Mouse (Mus musculus): ENCODE results near the gene Sema4c. TPM values are rescaled to one million over a fixed set of nuclear protein-coding genes. Genes with fewer than 3 reads are reported as not detected.

Sema4c gene
- total and polyA plus RNA-seq, 3 experiments, result 0.19 to 1.4 TPM; not detected in 1

DNA sequence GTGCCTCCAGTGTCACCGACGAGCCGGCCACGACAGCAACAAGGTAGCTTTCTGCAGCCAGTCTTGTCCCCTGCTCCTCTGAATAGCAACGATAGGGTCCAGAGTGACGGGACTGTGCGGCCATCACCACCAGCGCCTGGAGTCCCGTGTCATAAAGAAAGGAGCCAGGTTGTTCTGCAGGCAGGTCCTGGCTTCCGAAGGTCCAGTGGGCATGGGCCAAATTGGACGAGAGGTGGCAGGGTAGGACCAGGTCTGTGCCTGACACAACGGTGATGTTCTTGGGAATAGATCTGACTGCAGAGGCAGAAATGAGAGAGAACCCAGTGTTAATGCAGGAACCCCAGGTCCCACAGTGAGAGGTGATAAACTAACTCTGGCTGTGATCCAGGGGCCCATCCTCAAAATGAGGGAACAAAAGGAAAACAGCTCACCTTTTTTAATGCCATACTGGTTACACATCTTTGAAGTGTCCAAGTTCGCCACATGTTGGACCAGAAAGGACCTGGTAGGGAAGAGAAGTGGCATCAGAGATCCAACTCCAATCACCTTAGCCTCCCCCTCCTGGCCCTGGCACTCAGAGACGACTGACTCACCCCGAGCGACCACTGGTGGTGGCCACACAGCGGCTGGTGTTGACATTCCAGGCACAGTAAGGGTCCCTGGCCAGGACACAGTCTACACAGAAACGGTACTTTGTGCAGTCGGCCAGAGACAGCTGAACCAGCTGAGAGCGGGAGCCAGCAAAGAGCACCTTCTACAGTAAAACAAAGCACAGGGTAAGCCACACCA, 7.9 kb downstream of the Sema4c start:
- no peak overlapping the region for H3K27ac ChIP-seq (ENCODE audit: control insufficient read depth, low read depth, low read length)
- H3K9me3 ChIP-seq (replicated peaks; ENCODE audit: insufficient read depth, low read length), result no peaks in the 10 kb centered on the region
- TF ChIP-seq ELF1 (IDR thresholded peaks at IDR 0.05; ENCODE audit: low read depth, low read length), result no peak
- TF ChIP-seq GABPA (IDR thresholded peaks at IDR 0.05; ENCODE audit: low read depth, low read length), result no peak
- no peak for TF ChIP-seq BHLHE40 (IDR thresholded peaks at IDR 0.05; ENCODE audit: borderline replicate concordance, low read depth, low read length)
- H3K4me1 ChIP-seq (ENCODE audit: control insufficient read depth in 1 of 2, insufficient read depth in 2 of 2, low read length in 2 of 2), result peaks cover 0 to 3% of the 10 kb centered on the region in 2 experiments; a peak in 3 of 4 replicates
- H3K9ac ChIP-seq (ENCODE audit: control insufficient read depth, low read depth, low read length, poor library complexity, severe bottlenecking), result no peak overlapping the region
- H3K4me3 ChIP-seq (ENCODE audit: control insufficient read depth in 1 of 2, insufficient read depth in 1 of 2, low read depth in 2 of 2, low read length in 2 of 2), result no peak overlapping the region
- H3K27me3 ChIP-seq (ENCODE audit: control insufficient read depth in 1 of 2, insufficient read depth in 2 of 2, low read length in 2 of 2), result no peaks in the 10 kb centered on the region
- peaks cover 3% of the 10 kb centered on the region; the same call in 1 of the 2 replicates for H3K79me2 ChIP-seq (ENCODE audit: control insufficient read depth, insufficient read depth, low read length, poor library complexity)
- H3K36me3 ChIP-seq (ENCODE audit: control insufficient read depth in 1 of 2, insufficient read depth in 2 of 2, low read length in 2 of 2), result no peaks in the 10 kb centered on the region
- no peak for DNase-seq (ENCODE audit: low read depth, low spot score)

DNA sequence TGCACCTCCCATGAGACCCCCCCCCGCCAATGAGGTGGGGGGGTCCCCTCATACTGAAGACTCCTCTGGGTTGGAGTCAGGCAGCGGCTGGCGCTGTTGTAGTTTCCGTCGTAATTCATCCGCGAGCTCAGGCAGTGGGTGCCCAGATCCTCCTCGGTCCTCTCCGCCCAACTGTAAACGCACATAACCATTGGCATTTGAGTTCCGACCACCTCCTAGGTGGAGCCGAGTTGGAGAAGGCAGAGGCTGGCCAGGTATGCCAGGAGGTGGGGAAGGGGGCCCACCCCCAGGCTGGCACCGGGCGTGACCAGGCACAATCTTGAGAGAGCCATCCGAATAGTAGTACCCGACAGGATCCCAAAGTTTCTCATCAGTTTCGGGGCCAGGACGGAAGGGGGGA, 8.7 kb downstream of the Sema4c start:
- H3K36me3 ChIP-seq (ENCODE audit: control insufficient read depth in 1 of 2, insufficient read depth in 2 of 2, low read length in 2 of 2), result no peaks in the 10 kb centered on the region
- no peak for DNase-seq (ENCODE audit: low read depth, low spot score)
- peaks cover 4% of the 10 kb centered on the region for H3K79me2 ChIP-seq (ENCODE audit: control insufficient read depth, insufficient read depth, low read length, poor library complexity)
- no peak overlapping the region for H3K9ac ChIP-seq (ENCODE audit: control insufficient read depth, low read depth, low read length, poor library complexity, severe bottlenecking)
- no peaks in the 10 kb centered on the region for H3K9me3 ChIP-seq (replicated peaks; ENCODE audit: insufficient read depth, low read length)
- no peak for TF ChIP-seq SIN3A (IDR thresholded peaks at IDR 0.05; ENCODE audit: low read length)
- TF ChIP-seq ELF1 (IDR thresholded peaks at IDR 0.05; ENCODE audit: low read depth, low read length), result no peak
- TF ChIP-seq GATA1 (IDR thresholded peaks at IDR 0.05; ENCODE audit: low read depth, low read length), result no peak
- TF ChIP-seq CTCF (IDR thresholded peaks at IDR 0.05 in 2 of 3, conservative IDR thresholded peaks at IDR 0.05 in 1 of 3; ENCODE audit: control insufficient read depth in 1 of 3, insufficient read depth in 1 of 3, low read depth in 2 of 3, low read length in 3 of 3, poor library complexity in 1 of 3, severe bottlenecking in 1 of 3), result no peak
- no peak for TF ChIP-seq POLR2AphosphoS5 (IDR thresholded peaks at IDR 0.05; ENCODE audit: borderline replicate concordance, low read depth, low read length)
- TF ChIP-seq RAD21 (IDR thresholded peaks at IDR 0.05; ENCODE audit: low read depth, low read length), result no peak
- TF ChIP-seq EP300 (IDR thresholded peaks at IDR 0.05; ENCODE audit: low read depth in 1 of 2, low read length in 2 of 2), result no peak
- no peak for TF ChIP-seq TAL1 (IDR thresholded peaks at IDR 0.05; ENCODE audit: low read length)
- TF ChIP-seq ZNF384 (IDR thresholded peaks at IDR 0.05; ENCODE audit: low read depth, low read length), result no peak
- no peak for TF ChIP-seq NRF1 (IDR thresholded peaks at IDR 0.05; ENCODE audit: insufficient read depth, low read depth, low read length, poor library complexity, severe bottlenecking)
- TF ChIP-seq HCFC1 (IDR thresholded peaks at IDR 0.05; ENCODE audit: low read depth, low read length), result no peak
- no peak for TF ChIP-seq ETS1 (IDR thresholded peaks at IDR 0.05; ENCODE audit: low read depth, low read length)
- no peak for TF ChIP-seq USF2 (IDR thresholded peaks at IDR 0.05; ENCODE audit: borderline replicate concordance in 1 of 2, insufficient read depth in 1 of 2, low read depth in 1 of 2, low read length in 2 of 2)
- TF ChIP-seq BHLHE40 (IDR thresholded peaks at IDR 0.05; ENCODE audit: borderline replicate concordance, low read depth, low read length), result no peak
- TF ChIP-seq ZC3H11A (IDR thresholded peaks at IDR 0.05; ENCODE audit: low read depth, low read length), result no peak
- no peak for TF ChIP-seq ZKSCAN1 (IDR thresholded peaks at IDR 0.05; ENCODE audit: low read depth, low read length)
- TF ChIP-seq MAX (IDR thresholded peaks at IDR 0.05; ENCODE audit: low read length), result no peak
- TF ChIP-seq MAFK (IDR thresholded peaks at IDR 0.05; ENCODE audit: borderline replicate concordance, low read depth, low read length), result no peak
- no peak for TF ChIP-seq TCF12 (IDR thresholded peaks at IDR 0.05; ENCODE audit: low read depth, low read length)
- no peak overlapping the region for H3K27ac ChIP-seq (ENCODE audit: control insufficient read depth, low read depth, low read length)
- H3K4me1 ChIP-seq (ENCODE audit: control insufficient read depth in 1 of 2, insufficient read depth in 2 of 2, low read length in 2 of 2), result peaks cover 0 to 3% of the 10 kb centered on the region in 2 experiments; a peak in 3 of 4 replicates
- H3K4me3 ChIP-seq (ENCODE audit: control insufficient read depth in 1 of 2, insufficient read depth in 1 of 2, low read depth in 2 of 2, low read length in 2 of 2), result no peak overlapping the region
- no peaks in the 10 kb centered on the region for H3K27me3 ChIP-seq (ENCODE audit: control insufficient read depth in 1 of 2, insufficient read depth in 2 of 2, low read length in 2 of 2)
